Mouse (Mus musculus): Measurements from ENCODE around the gene Dync1li2.

The Dync1li2 gene

DNA sequence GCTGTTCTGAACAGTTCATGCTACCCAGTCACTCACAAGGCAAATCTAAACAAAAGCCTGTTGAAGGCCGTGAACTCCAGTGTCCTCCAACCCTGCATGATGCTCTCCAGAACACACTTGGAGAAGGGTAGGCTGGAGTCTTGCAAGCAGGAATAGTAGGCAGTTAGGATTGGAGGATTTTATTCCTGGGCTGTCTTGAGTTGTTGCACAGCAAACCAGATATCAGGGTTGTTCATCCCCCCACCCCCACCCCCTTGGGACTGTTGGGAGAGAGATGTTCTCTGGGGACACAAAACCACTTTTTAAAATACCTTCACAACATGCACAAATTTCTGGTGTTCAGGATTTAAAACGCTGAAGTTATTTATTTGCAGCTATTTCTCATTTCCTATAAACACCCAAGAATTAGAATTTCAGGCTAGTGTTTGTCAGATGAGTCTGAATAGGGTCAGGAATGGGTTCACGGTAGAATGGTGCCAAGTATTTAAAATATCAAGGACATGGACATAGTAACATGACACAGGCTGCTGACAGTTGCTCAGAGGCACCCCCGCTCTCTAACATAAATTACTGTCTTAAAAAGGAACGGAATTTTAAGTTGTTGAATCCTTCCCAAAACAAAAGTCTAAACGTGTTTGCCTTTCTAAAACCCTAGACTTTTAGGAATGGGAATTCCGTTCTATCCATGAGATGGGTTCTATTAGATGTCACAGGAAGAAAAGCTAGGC lies 29.9 kb downstream of the Dync1li2 start:
- DNase-seq = no peak

DNA sequence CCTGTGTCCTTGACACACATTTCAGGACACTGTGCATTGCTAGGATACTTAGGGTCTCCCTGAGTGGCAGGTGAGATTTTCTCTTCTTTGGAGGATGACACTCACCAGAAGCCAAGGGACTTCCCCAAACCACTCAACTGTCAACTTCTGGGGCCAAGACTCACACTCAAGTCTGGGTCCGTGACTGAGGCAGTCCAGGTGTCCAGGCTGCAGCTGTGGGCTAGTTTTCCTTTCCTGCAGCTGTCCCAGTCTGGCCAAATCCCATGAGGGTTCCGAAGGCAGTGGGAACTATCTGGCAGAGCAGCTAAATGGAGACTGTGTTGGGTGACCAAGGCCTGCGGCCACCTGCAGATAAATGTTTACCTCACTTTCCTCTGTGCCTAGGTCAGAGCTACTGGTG lies 30.9 kb downstream of the Dync1li2 start:
- DNase-seq = no peak

DNA sequence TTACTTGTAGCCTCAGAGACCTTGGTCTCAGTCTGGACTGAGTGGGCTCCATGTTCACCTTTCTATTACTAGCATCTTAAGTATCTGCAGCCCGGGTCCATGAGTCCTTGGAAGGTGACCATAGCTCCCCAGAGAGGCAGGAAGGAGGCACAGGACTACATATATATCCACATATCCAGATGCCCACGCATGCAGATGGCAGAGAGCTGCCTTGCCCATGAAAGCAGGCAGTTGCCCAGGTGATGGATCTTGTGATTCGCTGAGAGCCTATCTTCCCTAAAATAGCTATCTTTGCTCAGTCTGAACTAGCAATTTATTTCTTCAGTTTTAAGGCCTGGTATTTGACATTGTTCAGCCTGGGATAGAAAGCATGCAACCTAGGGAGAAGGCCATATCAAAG lies 31.4 kb downstream of the Dync1li2 start:
- DNase-seq = no peak

DNA sequence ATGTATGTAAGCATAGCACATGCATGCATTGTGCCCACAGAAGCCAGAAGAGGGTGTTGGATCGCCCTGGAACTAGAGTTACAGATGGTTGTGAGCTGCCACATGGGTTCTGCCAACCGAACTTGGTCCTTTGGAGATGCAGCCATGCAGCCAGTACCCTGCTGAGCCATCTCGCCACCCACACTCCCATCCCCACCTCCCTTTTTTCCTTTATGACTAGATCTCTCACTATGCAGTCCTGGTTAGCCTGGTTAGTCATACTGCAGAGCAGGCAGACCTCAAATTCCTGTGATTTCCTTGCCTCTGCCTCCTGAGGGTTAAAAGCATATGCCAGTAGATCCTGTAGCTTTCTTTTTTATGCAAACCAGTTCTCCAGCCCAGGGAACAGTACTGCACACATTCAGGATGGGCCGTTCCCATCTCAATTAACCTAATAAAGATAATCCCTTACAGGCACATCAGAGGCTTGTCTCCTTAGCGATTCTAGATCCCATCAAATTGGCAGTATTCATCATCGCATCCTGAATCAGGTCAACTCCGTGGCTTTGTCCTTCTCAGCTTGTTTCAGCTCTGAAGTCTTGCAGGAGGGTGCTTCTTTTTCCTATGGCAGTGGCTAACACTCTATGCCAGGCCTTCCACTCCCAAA lies 32.1 kb downstream of the Dync1li2 start:
- DNase-seq = no peak

- no peak for DNase-seq
Observed at GRCm38 (mm10) chr8:104408328-104409110, 34.3 kb downstream of the Dync1li2 start.

GRCm38 (mm10) chr8:104406340-104407128 lies 36.3 kb downstream of the Dync1li2 start:
- DNase-seq = no peak

DNA sequence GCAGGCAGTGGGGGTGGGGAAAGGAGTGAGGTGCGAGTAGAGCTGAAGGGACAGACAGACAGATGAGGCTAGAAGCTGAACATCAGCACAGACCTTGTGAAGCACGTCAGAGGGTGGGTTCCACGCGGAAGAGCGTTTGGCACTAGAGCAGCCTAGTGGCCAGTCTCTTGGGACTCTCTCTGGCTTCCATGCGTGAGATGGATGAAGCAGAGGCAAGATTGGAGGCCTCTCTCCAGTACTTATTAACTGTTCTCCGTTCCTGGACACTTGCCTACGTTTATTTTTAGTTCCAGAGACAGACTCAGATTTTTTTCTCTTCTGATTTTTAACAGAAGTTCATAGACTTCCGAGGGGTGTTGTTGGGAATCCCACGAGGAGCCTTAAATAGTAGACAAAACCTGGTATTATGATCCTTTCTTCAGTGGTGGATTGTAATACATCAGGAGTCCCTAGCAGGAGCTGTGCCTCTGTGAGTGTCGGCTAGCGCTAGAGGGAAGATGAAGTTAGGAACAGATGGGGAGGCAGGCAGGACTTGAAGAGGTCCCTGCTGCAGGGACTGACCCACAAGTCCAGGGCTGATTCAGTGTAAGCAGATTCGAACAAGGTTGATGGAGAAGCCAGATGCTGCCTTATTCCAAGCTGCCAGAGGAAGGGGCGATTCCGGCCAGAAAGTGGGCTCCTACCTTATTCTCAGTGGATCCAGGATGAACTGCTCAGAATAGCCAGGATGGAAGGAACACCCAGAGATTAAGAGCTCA lies 37.2 kb downstream of the Dync1li2 start:
- DNase-seq = no peak

DNA sequence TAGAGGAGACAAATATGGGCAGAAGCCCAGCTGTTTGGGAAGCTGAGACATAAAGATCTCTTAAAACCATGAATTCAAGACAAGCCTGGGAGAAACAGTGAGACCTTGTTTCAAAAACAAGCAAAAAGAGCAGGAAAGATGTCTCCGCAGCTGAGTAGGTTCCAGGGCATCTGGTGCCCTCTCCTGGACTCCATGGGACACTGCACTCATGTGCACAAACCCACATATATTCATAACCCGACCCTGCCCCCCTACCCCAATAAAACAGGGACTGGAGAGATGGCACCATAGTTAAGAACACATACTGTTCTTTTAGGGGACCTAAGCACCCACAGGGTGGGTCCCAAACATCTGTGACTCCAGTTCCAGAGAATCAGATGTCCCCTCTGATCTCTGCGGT lies 39.3 kb downstream of the Dync1li2 start:
- peak; percentile 23 for DNase-seq

- peak; percentile 87 for DNase-seq
Observed at GRCm38 (mm10) chr8:104395703-104396357, 47.0 kb downstream of the Dync1li2 start, which contains the start of gene Cmtm4. Cmtm4 (minus strand) TSS chr8:104395807.

DNA sequence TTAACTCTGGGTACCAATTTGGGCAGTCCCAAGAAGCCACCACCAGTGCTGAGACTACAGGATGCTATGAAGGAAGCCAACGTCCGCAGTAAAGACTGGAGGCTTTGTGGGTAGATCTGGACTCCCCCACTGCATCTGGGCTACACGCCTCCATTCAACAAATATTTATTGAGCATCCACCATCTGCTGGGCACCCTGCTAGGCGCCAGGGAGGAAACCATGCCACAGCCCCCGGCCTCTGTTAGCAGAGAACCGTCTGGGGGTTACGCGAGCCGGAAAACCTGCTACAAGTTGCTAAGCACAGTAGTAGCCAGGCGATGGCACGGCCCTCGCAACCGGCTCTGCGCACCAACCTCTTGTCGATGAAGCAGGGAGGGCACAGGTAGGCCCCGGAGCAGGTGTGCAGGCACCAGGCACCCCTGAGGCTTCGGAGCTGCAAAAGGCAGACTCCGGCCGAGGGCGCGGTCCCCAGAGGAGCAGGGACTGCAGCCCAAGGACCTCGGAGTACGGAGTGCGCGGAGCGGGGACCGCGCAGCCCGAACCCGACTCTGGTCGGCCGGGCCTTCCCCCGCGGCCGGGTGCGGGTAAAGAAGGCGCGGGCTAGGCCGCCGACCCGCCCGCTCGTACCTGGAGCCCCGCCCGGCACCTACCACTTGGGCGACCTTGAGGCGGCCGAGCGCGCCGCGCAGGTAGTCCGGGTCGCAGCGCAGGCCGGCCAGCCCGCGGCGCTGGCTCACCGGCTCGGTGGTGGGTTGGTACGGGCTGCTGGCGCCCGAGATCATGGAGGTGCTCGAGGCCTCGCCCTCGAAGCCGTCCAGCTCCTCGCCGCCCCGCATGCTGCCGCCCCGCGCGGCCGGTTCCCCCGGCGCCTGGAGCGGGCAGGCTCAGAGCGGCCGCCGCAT lies 47.8 kb downstream of the Dync1li2 start:
- DNase-seq = peak; percentile 55

- DNase-seq = no peak
Observed at GRCm38 (mm10) chr8:104393767-104394166, 49.1 kb downstream of the Dync1li2 start.

- no peak for DNase-seq
Observed at GRCm38 (mm10) chr8:104393139-104393538, 49.7 kb downstream of the Dync1li2 start.

DNA sequence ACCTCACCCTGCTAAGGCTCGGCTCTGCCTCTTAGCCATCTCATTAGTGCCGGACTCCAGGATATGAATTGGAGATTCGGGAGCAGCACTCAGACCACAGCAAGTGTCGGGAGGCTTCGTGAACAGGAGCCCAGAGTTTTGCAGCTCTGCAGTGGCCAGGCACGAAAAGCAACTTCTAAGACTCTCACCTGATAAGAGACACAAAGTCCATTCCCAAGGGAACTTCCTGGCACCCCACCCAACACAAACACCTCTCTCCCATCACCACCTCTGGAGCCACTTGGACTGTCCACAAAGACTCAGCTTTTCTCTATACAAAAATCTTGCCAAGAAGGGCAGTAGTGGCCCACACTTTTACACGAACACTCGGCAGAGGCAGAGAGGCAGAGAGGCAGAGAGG lies 52.6 kb downstream of the Dync1li2 start:
- no peak for DNase-seq

DNA sequence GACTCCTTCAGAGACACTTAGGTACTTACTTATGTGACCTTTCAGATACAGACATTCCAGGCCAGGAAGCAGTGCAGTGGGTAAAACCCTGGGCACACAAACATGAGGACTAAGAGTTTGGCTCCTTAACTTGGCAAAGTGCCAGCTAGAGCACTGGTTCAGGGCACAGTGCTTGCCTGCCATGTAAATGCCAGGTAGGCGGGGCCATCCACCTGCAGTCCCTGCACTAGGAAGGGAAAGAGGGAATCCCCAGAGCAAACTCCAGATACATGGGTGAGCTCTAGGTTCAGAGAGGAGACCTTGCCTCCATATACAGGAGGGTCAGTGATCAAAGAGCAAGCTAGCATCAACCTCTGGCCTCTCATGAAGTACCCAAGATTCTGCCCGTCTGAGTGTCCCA lies 54.9 kb downstream of the Dync1li2 start:
- no peak for DNase-seq

GRCm38 (mm10) chr8:104387501-104387900 lies 55.3 kb downstream of the Dync1li2 start:
- no peak for DNase-seq

- DNase-seq = peak; percentile 39
Observed at GRCm38 (mm10) chr8:104386693-104387092, 56.2 kb downstream of the Dync1li2 start.

GRCm38 (mm10) chr8:104383977-104384376 lies 58.9 kb downstream of the Dync1li2 start:
- no peak for DNase-seq

GRCm38 (mm10) chr8:104383296-104383695 lies 59.6 kb downstream of the Dync1li2 start:
- no peak for DNase-seq

GRCm38 (mm10) chr8:104380961-104381411 lies 61.9 kb downstream of the Dync1li2 start:
- no peak for DNase-seq

DNA sequence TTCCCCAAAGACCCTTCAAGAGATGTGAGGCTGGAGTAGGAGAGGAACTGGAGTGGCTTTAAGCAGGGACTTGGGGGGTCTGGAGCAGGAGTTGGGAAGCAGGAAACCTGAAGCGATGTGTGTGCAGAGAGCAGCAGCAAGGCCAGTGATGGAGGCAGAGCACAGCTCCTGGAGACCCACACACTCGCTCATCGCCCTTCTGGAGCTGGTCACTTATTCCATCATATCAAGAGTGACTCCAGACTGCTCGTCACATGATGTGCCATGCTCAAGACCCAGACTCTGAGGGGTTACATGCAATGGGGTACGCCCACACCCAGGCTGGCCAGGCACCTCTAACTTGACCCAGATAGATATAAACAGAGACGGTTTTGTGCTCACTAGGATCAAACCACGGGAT lies 62.6 kb downstream of the Dync1li2 start:
- no peak for DNase-seq

All from embryo, embryonic 11 days (tissue).